Mouse (Mus musculus) hindbrain, embryonic 12.5 days (tissue): Measurements from ENCODE around the gene D17Wsu92e. TPM values are rescaled to one million over a fixed set of nuclear protein-coding genes. Genes with fewer than 3 reads are reported as not detected.

ENCODE experiments used
- ATAC-seq: fragments of 200-750 bp; cut with Nextera tagmentation; 2 replicates; pipeline ENCODE4 v1.8.0; 2017; ENCODE audit warnings: moderate TSS enrichment; ENCODE audit not compliant: low FRiP score
- H3K27ac ChIP-seq: fragments of 300-500 bp; sonication (generic); 2 replicates; pipeline ENCODE4 v1.5.1; 2016; ENCODE audit warnings: mild to moderate bottlenecking
- H3K27me3 ChIP-seq: fragments of 300-500 bp; sonication (generic); 2 replicates; pipeline ENCODE4 v1.6.1; 2016; ENCODE audit warnings: mild to moderate bottlenecking
- H3K36me3 ChIP-seq: fragments of 300-500 bp; sonication (generic); 2 replicates; pipeline ENCODE4 v1.6.1; 2016; ENCODE audit warnings: mild to moderate bottlenecking
- H3K4me1 ChIP-seq: fragments of 300-500 bp; sonication (generic); 2 replicates; pipeline ENCODE4 v1.6.1; 2016
- H3K4me2 ChIP-seq: fragments of 300-500 bp; sonication (generic); replicated peaks from 2 replicates; pipeline ENCODE4 v1.6.1; 2016; ENCODE audit warnings: mild to moderate bottlenecking
- H3K4me3 ChIP-seq: fragments of 300-500 bp; sonication (generic); 2 replicates; pipeline ENCODE4 v1.5.1; 2016; ENCODE audit warnings: mild to moderate bottlenecking
- H3K9ac ChIP-seq: fragments of 300-500 bp; sonication (generic); 2 replicates; pipeline ENCODE4 v1.6.1; 2016; ENCODE audit warnings: mild to moderate bottlenecking, moderate library complexity
- H3K9me3 ChIP-seq: fragments of 300-500 bp; sonication (generic); replicated peaks from 2 replicates; pipeline ENCODE4 v1.6.1; 2016; ENCODE audit warnings: mild to moderate bottlenecking
- WGBS: fragments of 180-500 bp; shearing (Covaris S2); methylation state at CpG from one replicate; pipeline ENCODE4 v1.1.7; 2016; 5-methylcytosine and 5-hydroxymethylcytosine counted together
- polyA plus RNA-seq: library from polyadenylated mRNA; unstranded; fragments of >200 nt; fragmentation: Nextera tagmentation; extraction: Ambion mirVana; gene quantifications from 2 replicates; pipeline ENCODE4 v1.2.1, GENCODE M21; 2016

The D17Wsu92e gene
- polyA plus RNA-seq, 1 experiment from 2014 or later = 13.7 TPM

- no peak overlapping the region for H3K4me3 ChIP-seq
- WGBS = 56% methylated on average over 6 of the region's 6 CpGs
These were observed 23.7 kb downstream of the D17Wsu92e start for GRCm38 (mm10) chr17:27796780-27797179.

GRCm38 (mm10) chr17:27793144-27793543 is 27.3 kb downstream of the D17Wsu92e start:
- peaks cover 26% of the 10 kb centered on the region for H3K4me1 ChIP-seq
- H3K9ac ChIP-seq = no peak overlapping the region
- no peak for ATAC-seq
- no peak overlapping the region for H3K4me3 ChIP-seq
- 86% methylated on average over 6 of the region's 6 CpGs for WGBS
- no peaks in the 10 kb centered on the region for H3K27me3 ChIP-seq
- no peak overlapping the region for H3K4me2 ChIP-seq
- no peaks in the 10 kb centered on the region for H3K9me3 ChIP-seq
- 0 out of 2 replicates have a peak, but pooled peaks cover 12% of the 10 kb centered on the region for H3K36me3 ChIP-seq
- no peak overlapping the region for H3K27ac ChIP-seq

More at GRCm38 (mm10) chr17:27796780-27797179, 23.7 kb downstream of the D17Wsu92e start:
- Histone ChIP-seq H3K36me3 (0 out of 2 replicates have a peak, but pooled peaks cover 8% of the 10 kb centered on the region), H3K4me1 (peaks cover 45% of the 10 kb centered on the region), H3K27me3 (no peaks in the 10 kb centered on the region), H3K4me2 (peak overlapping the region; percentile 38), H3K9me3 (no peaks in the 10 kb centered on the region), H3K27ac (peak overlapping the region; percentile 95), H3K9ac (peak overlapping the region; percentile 43; the same call in 1 of the 2 replicates)
- peak; percentile 92 for ATAC-seq

GRCm38 (mm10) chr17:27792516-27792915 is 27.9 kb downstream of the D17Wsu92e start:
- WGBS = 86% methylated on average over 4 of the region's 4 CpGs

GRCm38 (mm10) chr17:27791556-27791955 is 28.9 kb downstream of the D17Wsu92e start:
- Histone ChIP-seq H3K36me3 (0 out of 2 replicates have a peak, but pooled peaks cover 12% of the 10 kb centered on the region), H3K4me2 (no peak overlapping the region), H3K9me3 (no peaks in the 10 kb centered on the region), H3K27ac (no peak overlapping the region), H3K4me3 (no peak overlapping the region), H3K27me3 (no peaks in the 10 kb centered on the region), H3K4me1 (peaks cover 10% of the 10 kb centered on the region), H3K9ac (no peak overlapping the region)
- ATAC-seq = no peak
- WGBS = 91% methylated on average over 2 of the region's 2 CpGs

More at GRCm38 (mm10) chr17:27792516-27792915, 27.9 kb downstream of the D17Wsu92e start:
- H3K4me2 ChIP-seq = no peak overlapping the region
- H3K4me1 ChIP-seq = peaks cover 20% of the 10 kb centered on the region
- 0 out of 2 replicates have a peak, but pooled peaks cover 12% of the 10 kb centered on the region for H3K36me3 ChIP-seq
- H3K27ac ChIP-seq = no peak overlapping the region
- no peak for ATAC-seq
- H3K4me3 ChIP-seq = no peak overlapping the region
- no peaks in the 10 kb centered on the region for H3K9me3 ChIP-seq
- H3K9ac ChIP-seq = no peak overlapping the region
- no peaks in the 10 kb centered on the region for H3K27me3 ChIP-seq

GRCm38 (mm10) chr17:27790976-27791375 is 29.5 kb downstream of the D17Wsu92e start:
- H3K9ac ChIP-seq = no peak overlapping the region
- H3K36me3 ChIP-seq = peaks cover 14% of the 10 kb centered on the region; the same call in 1 of the 2 replicates
- H3K9me3 ChIP-seq = no peaks in the 10 kb centered on the region
- no peak overlapping the region for H3K4me3 ChIP-seq
- no peak overlapping the region for H3K4me2 ChIP-seq
- WGBS = 91% methylated on average over 2 of the region's 2 CpGs
- peaks cover 4% of the 10 kb centered on the region; the same call in 1 of the 2 replicates for H3K4me1 ChIP-seq
- ATAC-seq = no peak
- no peaks in the 10 kb centered on the region for H3K27me3 ChIP-seq
- H3K27ac ChIP-seq = no peak overlapping the region

- no peak overlapping the region for H3K27ac ChIP-seq
- H3K9me3 ChIP-seq = no peaks in the 10 kb centered on the region
- peaks cover 3% of the 10 kb centered on the region; the same call in 1 of the 2 replicates for H3K4me1 ChIP-seq
- 96% methylated on average over 5 of the region's 5 CpGs for WGBS
- H3K4me2 ChIP-seq = no peak overlapping the region
- no peak overlapping the region for H3K9ac ChIP-seq
- peaks cover 23% of the 10 kb centered on the region for H3K36me3 ChIP-seq
- ATAC-seq = no peak
- H3K4me3 ChIP-seq = no peak overlapping the region
- H3K27me3 ChIP-seq = no peaks in the 10 kb centered on the region
These were observed 30.4 kb downstream of the D17Wsu92e start for GRCm38 (mm10) chr17:27790015-27790414.

GRCm38 (mm10) chr17:27788456-27789172 is 31.8 kb downstream of the D17Wsu92e start:
- Histone ChIP-seq H3K27ac (no peak overlapping the region), H3K4me1 (peaks cover 3% of the 10 kb centered on the region; the same call in 1 of the 2 replicates), H3K9me3 (no peaks in the 10 kb centered on the region), H3K36me3 (peaks cover 35% of the 10 kb centered on the region), H3K27me3 (no peaks in the 10 kb centered on the region), H3K4me2 (no peak overlapping the region), H3K4me3 (no peak overlapping the region), H3K9ac (no peak overlapping the region)
- no peak for ATAC-seq
- 93% methylated on average over 6 of the region's 6 CpGs for WGBS

- no peak overlapping the region for H3K4me3 ChIP-seq
- ATAC-seq = no peak
- H3K9me3 ChIP-seq = no peaks in the 10 kb centered on the region
- WGBS = 78% methylated on average over 4 of the region's 4 CpGs
- H3K27ac ChIP-seq = no peak overlapping the region
- no peaks in the 10 kb centered on the region for H3K27me3 ChIP-seq
- no peaks in the 10 kb centered on the region for H3K4me1 ChIP-seq
- no peak overlapping the region for H3K9ac ChIP-seq
- H3K4me2 ChIP-seq = no peak overlapping the region
- H3K36me3 ChIP-seq = peaks cover 29% of the 10 kb centered on the region
These were observed 36.9 kb downstream of the D17Wsu92e start for GRCm38 (mm10) chr17:27783567-27783966.

GRCm38 (mm10) chr17:27781059-27781687 is 39.3 kb downstream of the D17Wsu92e start:
- Histone ChIP-seq H3K9ac (no peak overlapping the region), H3K27ac (no peak overlapping the region), H3K4me3 (no peak overlapping the region), H3K4me2 (no peak overlapping the region), H3K36me3 (peaks cover 29% of the 10 kb centered on the region), H3K4me1 (no peaks in the 10 kb centered on the region), H3K27me3 (no peaks in the 10 kb centered on the region), H3K9me3 (no peaks in the 10 kb centered on the region)
- 75% methylated on average over 5 of the region's 5 CpGs for WGBS
- ATAC-seq = no peak

GRCm38 (mm10) chr17:27779755-27780154 is 40.7 kb downstream of the D17Wsu92e start:
- no peak overlapping the region for H3K4me3 ChIP-seq
- peaks cover 25% of the 10 kb centered on the region for H3K36me3 ChIP-seq
- no peaks in the 10 kb centered on the region for H3K27me3 ChIP-seq
- no peak overlapping the region for H3K9ac ChIP-seq
- no peaks in the 10 kb centered on the region for H3K9me3 ChIP-seq
- H3K4me1 ChIP-seq = no peaks in the 10 kb centered on the region
- H3K4me2 ChIP-seq = no peak overlapping the region
- H3K27ac ChIP-seq = no peak overlapping the region
- no peak for ATAC-seq
- 48% methylated on average over 3 of the region's 3 CpGs for WGBS

- Histone ChIP-seq H3K9me3 (no peaks in the 10 kb centered on the region), H3K9ac (no peak overlapping the region), H3K4me1 (no peaks in the 10 kb centered on the region), H3K4me3 (no peak overlapping the region), H3K4me2 (no peak overlapping the region), H3K36me3 (peaks cover 20% of the 10 kb centered on the region), H3K27me3 (no peaks in the 10 kb centered on the region), H3K27ac (no peak overlapping the region)
- no peak for ATAC-seq
- WGBS = 96% methylated on average over 9 of the region's 9 CpGs
These were observed 41.6 kb downstream of the D17Wsu92e start for GRCm38 (mm10) chr17:27778671-27779355.

GRCm38 (mm10) chr17:27777823-27778222 is 42.6 kb downstream of the D17Wsu92e start:
- Histone ChIP-seq H3K9ac (no peak overlapping the region), H3K9me3 (no peaks in the 10 kb centered on the region), H3K4me1 (no peaks in the 10 kb centered on the region), H3K27ac (no peak overlapping the region), H3K4me2 (no peak overlapping the region), H3K27me3 (no peaks in the 10 kb centered on the region), H3K36me3 (peaks cover 15% of the 10 kb centered on the region; the same call in 1 of the 2 replicates), H3K4me3 (no peak overlapping the region)
- 83% methylated on average over 6 of the region's 6 CpGs for WGBS
- no peak for ATAC-seq
